Mouse (Mus musculus) neural tube, embryonic 10.5 days (tissue): ENCODE measurements around the gene Ceacam15.
A peak's percentile ranks its signal among the peaks of the same experiment; 100 is the strongest.
"Not testable (repeated sequence)": the region's sequence is repeated elsewhere in the genome, so short reads cannot be mapped to it uniquely, and the experiment has no call there.

ENCODE experiments used
- DNase-seq: peaks from one replicate; pipeline ENCODE4 v3.0.0-alpha.2; 2017; ENCODE audit warnings: low spot score; ENCODE audit errors: extremely low spot score

Gene Ceacam15

DNA sequence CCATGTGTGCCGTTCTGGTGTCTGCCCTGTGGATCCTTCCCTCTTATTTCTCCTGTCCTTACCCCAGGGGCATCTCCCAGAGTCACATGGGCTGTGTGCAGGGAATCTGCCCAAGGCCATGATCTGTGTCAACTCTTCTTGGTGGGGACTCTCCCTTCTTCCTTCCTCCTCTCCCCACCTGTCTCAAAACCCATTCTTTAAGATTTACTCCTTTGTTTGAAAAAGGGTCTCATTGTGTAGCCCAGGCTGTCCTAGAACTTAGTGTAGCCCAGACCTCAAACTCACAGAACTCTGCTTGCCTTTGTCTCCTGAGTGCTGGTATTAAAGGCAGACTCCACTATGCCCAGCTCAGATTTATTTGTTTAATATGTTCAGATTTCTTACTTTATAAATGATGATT lies at the start of gene Ceacam15:
TSS of gene Ceacam15 (minus strand) at position 101 of the 400 bp plus-strand sequence.
- no peak for DNase-seq

DNA sequence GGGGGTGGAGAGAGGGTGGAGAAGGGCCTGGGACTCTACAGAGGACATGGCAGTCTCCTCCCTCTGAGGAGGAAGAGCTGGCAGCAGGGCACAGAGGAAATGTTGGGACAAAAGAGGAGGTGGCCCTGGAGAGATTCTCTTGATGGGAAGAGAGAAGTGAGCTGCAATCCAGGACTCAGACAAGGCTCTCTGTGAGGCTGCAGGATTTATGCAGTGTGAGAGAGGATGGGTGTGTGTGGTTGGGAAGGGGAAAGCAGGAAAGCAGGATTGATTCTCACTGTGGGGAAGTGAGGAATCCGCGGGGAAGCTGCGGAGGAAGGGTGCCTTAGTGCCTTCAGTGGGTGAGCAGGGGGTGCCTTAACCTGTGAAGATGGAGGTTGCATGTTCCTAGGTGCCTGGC lies 47.0 kb upstream of the Ceacam15 start:
- not testable (repeated sequence) for DNase-seq

DNA sequence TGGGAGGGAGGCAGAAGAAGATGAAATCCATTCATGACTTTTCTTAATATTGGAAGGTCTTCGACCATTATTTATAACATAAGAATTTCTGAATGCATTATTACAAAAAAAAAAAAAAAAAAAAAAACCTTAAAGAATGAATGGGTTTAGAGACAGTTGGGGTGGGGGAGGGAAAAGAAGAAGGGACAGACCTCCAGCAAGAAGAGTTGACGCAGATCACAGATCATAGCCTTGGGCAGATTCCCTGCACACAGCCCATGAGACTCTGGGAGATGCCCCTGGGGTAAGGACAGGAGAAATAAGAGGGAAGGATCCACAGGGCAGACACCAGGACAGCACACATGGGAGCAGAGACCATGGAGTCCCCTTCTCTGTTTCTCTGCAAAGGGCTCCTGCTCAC lies 46.1 kb upstream of the Ceacam15 start, which contains the start of gene Ceacam9:
TSS of gene Ceacam9 (plus strand) at position 301 of the 400 bp plus-strand sequence.
- DNase-seq, result no peak

DNA sequence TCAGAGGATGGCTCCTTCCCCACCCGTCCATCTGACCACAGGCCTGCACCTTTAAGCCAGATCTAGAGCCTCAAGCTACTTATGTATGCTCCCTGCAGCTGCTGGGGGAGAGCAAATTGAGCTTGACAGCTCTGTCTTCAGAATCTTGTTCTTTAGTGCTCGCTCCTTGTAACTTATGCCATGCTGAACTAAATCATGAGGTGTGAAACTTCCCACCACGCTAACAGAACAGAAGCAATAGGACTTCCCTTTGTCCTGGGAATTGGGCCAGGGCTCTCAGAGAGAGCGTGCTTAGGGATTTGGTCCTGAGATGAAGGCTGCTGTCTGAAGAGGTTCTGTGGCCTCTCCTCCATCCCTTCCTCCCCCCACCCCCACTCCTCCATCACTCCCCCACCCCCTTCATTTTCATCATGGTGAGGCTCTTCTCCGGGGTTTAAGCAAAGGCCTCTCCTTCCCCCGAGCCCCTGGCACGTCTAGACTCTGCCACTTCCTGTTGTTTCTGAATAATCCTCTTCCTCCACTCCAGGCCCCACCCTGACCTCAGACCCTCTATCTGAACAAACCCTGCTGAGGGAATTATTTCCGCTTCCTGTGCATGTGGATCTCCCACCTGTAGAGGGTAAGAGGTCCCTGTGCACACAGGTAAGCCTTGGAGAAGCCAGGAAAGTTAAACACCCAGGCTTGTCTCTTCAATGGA lies 41.1 kb upstream of the Ceacam15 start:
- not testable (repeated sequence) for DNase-seq

DNA sequence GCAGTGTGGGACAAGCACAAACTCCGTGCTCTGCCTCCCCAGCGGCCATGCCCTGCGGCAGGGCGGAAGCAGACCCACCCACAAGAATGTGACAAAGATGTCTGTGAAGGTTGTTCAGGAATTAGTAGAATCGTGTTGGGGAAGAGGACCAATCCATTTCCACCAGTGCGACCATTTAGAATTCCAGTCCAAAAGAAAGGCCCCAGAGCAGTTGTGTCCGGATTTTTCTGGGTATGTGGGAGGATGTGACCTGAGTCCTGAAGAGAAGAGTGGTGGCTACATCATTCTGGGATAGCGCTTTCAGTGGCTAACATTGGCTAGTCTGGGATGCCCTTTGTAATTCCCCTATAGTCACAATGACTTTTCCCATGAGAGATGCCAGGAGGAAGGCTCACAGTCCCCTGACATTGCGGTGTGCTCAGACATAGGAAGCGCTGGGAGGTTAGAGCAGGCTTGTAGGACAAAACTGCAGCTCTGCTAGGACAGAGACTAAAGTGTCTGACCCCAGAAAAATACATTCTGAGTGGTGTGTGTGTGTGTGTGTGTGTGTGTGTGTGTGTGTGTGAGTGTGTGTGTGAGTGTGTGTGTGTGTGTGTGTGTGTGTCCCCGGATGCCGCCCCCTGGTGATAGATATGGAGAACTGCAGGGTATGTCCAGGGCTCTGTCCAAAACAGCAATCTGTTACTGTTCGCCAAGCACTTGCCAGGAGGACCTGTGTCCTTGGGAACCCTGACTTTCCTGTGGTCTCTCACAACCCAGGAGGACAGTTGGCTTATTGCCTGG lies 37.3 kb upstream of the Ceacam15 start:
- no peak for DNase-seq

DNA sequence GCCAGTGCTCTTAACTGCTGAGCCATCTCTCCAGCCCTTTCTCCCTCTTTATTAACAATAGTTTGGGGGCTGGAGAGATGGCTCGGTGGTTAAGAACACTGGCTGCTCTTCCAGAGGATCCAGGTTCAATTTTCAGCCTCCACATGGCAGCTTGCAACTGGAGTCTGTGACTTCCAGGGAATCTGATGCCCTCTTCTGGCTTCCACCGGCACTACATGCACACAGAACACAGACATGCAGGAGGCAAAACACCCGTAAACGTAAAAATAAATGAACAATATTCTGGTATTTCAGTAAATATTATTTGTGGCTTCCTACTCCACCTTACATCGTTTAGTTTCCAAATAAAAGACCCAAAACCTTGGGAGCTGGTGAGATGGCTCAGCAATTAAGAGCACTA lies 35.1 kb upstream of the Ceacam15 start:
- peak; percentile 27 for DNase-seq

DNA sequence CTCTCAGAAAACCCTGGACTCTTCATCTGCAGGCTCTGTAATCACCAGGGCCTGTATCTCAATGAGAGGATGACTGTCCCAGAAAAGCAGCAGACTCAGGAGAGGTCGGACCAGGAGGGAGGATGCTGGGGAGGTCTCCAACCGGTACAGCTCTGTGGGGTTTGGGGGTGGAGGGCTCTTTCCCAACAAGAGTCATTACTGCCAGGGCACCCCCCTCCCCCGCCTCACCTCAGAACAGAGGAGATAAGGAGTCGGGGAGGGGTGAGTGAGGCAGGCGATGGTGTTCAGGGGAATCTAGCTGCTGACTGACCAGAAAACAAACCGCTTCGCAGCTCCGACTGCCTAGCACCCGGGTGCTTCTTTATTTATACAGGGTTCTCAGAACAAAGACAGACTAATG lies 32.7 kb upstream of the Ceacam15 start:
- no peak for DNase-seq

DNA sequence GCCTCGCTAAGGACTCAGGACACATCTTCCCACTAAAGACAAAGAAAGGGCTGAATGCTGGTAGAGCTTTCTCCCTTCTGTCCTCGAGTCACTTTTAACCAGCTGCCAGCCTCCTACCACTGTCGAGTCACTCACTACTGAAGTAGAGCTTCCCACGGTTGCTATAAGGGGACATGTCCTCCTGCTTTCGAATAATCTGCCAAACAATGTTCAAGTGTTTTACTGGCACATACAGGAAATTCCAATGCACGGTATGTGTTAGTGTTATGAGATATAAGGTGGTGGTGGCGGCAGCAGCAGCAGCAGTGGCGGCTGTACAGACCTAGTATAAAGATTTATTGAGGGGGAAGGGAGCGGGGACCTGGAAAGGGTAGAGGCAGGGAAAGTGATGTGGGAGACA lies 30.9 kb upstream of the Ceacam15 start:
- DNase-seq, result no peak

DNA sequence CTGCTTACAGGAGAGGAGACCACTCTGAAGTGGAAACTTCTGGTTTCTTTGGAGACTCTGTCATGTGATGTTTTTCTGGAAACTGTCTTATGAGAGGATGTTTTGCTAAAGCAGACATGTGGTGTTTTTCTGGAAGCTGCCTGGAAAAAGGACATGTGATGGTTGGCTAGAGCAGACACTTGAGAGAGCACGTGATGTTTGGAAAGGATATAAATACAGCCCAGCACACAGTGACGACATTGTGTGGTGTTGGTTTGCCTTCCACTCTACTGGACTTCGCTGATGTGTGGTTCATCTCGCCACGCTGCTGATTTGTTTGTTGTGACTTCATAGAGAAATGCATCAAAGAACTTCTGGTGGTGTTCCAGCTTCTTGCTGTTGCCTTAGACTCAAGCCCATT lies 25.1 kb upstream of the Ceacam15 start:
- DNase-seq, result no peak

DNA sequence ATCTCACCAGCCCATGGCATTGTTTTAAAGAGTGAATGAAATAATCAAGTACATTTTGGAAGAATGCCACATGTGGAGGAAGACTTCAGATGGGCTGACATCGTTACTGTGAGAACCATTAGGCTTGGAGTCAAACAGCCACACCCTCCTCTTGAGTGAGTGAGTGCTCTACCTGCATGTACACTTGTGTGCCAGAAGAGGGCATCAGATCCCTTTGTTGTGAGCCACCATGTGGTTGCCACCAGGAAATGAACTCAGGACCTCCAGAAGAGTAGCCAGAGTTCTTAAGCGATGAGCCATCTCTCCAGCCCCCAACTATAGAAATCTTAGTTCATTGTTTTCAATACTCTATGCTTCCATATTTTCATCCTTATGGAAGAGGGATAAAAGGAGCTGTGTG lies 23.5 kb upstream of the Ceacam15 start:
- DNase-seq, result no peak

DNA sequence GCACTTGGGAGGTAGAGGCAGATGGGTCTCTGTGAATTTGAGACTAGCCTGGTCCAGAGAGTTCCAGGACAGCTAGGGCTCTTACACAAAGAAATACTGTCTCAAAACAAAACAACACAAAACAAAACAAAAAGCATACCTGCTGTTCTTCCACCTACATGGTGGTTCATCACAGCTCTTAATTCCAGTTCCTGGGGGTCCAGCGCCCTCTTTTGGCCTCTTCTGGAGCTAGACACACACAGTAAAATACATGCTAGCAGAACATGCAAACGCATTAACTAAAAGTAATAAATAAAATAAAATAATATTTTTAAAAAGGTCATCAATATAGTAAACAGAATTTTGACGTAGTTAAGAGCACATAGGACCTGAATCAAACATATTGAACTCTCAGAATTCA lies 19.5 kb upstream of the Ceacam15 start:
- no peak for DNase-seq

DNA sequence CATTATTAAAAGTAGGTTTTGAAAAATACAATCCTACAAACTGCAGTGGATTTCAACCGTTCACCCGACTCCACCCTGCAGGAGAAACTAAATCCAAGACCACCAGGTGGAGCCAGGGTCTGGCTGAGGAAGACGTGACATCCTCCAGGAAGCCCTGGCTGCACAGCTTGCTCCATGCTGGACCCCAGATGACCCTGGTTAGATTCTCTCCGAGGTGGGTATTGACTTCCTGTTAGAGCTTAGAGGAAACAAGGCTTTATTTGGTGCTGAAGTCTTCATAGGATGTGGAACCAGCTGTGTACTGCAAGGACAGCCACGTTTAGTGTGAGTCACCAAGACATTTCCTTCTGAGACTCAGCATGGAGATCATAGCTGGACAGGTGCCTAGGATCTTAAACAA lies 13.7 kb upstream of the Ceacam15 start:
- DNase-seq, result no peak

DNA sequence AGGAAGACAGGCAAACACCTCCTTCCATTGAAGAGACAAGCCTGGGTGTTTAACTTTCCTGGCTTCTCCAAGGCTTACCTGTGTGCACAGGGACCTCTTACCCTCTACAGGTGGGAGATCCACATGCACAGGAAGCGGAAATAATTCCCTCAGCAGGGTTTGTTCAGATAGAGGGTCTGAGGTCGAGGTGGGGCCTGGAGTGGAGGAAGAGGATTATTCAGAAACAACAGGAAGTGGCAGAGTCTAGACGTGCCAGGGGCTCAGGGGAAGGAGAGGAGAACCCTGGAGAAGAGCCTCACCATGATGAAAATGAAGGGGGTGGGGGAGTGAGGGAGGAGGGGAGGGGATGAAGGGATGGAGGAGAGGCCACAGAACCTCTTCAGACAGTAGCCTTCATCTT lies 4.7 kb upstream of the Ceacam15 start:
- not testable (repeated sequence) for DNase-seq

DNA sequence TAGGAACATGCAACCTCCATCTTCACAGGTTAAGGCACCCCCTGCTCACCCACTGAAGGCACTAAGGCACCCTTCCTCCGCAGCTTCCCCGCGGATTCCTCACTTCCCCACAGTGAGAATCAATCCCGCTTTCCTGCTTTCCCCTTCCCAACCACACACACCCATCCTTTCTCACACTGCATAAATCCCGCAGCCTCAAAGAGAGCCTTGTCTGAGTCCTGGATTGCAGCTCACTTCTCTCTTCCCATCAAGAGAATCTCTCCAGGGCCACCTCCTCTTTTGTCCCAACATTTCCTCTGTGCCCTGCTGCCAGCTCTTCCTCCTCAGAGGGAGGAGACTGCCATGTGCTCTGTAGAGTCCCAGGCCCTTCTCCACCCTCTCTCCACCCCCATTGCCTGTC lies 806 bp downstream of the Ceacam15 start:
- not testable (repeated sequence) for DNase-seq

DNA sequence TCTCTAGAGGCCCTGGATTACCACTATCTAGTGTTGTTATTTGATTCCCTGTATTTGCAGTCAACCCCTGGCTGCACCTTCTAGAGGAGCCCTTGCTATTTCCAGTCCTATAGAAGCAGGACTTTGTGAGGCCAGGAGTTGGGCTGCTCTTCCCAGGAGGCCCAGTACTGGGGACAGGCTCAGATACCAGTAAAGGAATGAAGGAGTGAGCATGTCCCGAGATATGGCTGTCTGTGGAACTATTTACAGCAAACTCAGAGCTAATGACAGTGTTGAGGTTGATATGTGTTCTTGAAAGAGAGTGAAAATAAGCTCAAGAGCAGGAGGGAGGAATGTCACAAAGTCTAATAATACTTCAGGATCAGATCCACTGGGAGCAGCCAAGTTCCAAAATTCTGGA lies 1.7 kb downstream of the Ceacam15 start:
- no peak for DNase-seq

DNA sequence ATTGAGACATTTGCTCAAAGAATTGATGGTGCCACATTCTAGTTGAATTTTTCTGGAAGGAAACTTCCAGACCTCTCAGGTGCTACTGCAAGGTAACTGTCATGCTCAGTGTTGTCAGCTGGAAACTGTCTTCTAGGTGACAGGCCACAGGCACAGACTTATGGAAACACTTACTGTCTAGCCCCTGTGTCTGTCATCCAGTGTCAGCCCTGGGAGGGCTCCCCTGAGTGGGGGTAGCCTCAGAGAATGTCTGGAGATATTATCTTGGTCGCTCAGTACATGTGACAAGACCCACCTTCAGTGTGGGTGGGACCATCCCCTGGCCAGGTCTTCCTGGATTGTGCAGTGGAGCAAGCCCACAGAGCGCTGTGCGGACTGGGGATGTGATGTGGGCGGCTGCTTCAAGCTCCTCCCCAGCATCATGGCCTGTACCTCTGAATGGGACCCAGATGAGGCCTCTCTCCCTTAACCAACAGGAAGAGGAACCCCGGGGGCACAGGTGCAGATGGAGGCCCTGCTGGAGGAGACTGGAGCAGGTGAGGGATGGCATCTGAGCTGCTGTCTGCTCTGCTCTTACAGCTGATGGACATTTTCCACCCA lies 7.1 kb downstream of the Ceacam15 start:
- DNase-seq, result not testable (repeated sequence)

DNA sequence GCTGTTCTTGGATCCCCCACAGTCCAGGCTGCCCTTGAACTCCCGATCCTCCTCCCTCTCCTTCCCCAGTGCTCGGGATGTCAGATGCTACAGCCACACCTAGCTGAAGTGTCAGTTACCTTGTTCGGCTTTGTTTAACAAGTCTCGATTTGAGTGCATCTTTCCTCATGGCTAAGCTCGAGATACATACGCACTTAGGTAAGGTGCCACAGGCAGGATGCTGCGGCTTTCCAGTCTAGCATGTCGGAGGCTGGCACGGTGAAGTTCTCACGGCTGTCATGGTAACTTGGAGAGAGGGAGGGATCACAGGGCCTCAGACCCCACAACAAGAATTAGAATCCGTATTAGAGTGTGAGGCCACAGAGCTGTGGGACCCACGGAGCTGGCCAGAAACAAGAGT lies 31.2 kb downstream of the Ceacam15 start:
- no peak for DNase-seq

DNA sequence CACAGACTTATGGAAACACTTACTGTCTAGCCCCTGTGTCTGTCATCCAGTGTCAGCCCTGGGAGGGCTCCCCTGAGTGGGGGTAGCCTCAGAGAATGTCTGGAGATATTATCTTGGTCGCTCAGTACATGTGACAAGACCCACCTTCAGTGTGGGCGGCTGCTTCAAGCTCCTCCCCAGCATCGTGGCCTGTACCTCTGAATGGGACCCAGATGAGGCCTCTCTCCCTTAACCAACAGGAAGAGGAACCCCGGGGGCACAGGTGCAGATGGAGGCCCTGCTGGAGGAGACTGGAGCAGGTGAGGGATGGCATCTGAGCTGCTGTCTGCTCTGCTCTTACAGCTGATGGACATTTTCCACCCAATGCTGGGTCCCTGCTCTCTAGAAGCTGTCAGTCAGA lies 32.4 kb downstream of the Ceacam15 start:
- DNase-seq, result not testable (repeated sequence)

DNA sequence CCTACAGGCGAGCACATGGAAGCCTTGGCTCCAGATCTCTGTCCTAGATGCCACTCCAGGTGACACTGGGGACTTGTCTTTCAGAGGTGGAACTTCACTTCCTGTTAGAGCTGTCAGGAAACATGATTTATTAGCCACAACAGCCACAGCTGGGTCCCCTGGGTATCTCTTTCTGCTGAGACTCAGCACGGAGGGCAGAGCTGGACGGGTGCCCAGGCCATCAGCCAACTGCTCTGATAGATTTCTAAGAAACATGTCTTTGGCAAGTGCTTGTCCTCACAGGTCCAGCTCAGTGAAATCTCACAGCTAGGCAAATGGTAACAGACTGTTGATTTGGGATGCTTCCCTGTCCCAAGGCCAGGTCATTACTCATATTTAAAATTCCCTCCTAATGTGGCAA lies 36.5 kb downstream of the Ceacam15 start:
- DNase-seq, result no peak

DNA sequence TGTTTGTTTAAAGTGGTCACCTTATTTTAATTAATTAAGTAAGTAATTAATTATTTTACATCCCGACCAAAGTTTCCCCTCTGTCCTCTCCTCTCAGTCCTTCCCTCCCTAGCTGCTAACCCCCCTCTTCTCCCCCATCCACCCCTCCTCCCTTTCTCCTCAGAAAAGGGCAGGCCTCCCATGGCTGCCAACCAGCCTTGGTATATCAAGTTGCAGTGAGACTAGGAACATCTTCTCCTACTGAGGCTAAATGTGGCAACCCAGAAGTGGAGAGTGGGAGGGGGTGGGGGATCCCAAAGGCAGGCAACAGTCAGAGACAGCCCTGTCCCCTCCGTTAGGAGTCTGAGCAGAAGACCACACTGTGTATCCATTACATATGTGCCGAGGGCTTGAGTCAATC lies 40.4 kb downstream of the Ceacam15 start:
- no peak for DNase-seq

DNA sequence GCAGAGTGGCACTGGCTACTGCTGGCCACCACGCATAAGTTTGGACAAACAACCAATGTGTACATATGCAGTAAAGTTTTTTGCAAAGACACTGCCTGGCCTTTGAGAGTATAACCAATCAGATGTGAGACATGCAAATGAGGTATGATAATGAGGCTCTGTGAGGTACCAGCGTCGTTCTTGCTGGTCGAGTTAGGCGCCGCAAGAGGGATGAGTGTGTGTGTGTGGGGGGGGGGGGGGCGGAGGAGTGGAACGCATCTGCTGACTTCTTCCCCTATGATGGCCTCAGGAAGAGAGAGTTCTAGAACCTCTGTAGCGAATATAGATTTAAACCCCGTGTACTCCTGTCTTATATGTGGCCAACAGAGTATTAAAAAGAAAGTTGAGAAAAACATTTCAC lies 41.6 kb downstream of the Ceacam15 start:
- DNase-seq, result not testable (repeated sequence)

DNA sequence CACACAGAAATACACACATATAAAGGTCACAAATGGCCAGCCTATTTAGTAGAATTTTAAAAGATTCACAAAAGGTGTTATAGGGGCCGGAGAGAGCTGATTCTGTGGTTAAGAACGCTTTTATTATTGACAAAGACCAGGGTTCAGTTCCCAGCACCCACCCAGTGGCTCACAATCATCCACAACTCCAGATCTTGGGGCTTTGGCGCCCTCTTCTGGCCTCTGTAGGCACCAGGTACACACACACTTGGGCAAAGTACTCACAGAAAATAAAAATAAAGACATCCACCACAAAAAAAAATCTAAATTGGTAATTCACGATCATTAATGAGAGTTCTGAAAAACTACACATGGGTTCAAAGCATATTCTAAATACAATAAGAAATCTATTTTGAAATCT lies 43.6 kb downstream of the Ceacam15 start:
- no peak for DNase-seq
